Mouse (Mus musculus): Measurements from ENCODE around the gene Olfr1248.
"Not testable (repeated sequence)": the region's sequence is repeated elsewhere in the genome, so short reads cannot be mapped to it uniquely, and the experiment has no call there.

Olfr1248 gene

GRCm38 (mm10) chr2:89618145-89618544 lies at the start of gene Olfr1248:
Gene Olfr1248, minus strand, starts transcription at chr2:89618245.
- not testable (repeated sequence) for DNase-seq (ENCODE audit: low spot score in 2 of 2)

GRCm38 (mm10) chr2:89661367-89661766 lies 43.3 kb upstream of the Olfr1248 start, which contains the start of gene Olfr1250:
Gene Olfr1250, minus strand, starts transcription at chr2:89661467.
- DNase-seq (ENCODE audit: low spot score in 2 of 2) = no peak

- no peak for DNase-seq (ENCODE audit: low spot score in 2 of 2)
Measured at GRCm38 (mm10) chr2:89634883-89635282, 16.8 kb upstream of the Olfr1248 start, which contains the start of gene Olfr1249. Gene Olfr1249, minus strand, starts transcription at chr2:89634983.

GRCm38 (mm10) chr2:89614030-89614429 lies 4.0 kb downstream of the Olfr1248 start, which contains the start of gene Olfr1247:
Gene Olfr1247, minus strand, starts transcription at chr2:89614130.
- no peak for DNase-seq (ENCODE audit: low spot score in 2 of 2)

- DNase-seq (ENCODE audit: low spot score in 2 of 2) = no peak
Measured at GRCm38 (mm10) chr2:89593057-89593456, 25.0 kb downstream of the Olfr1248 start, which contains the start of gene Olfr1246. Gene Olfr1246, minus strand, starts transcription at chr2:89593157.

GRCm38 (mm10) chr2:89578347-89578746 lies 39.7 kb downstream of the Olfr1248 start, which contains the start of gene Olfr1245:
Gene Olfr1245, minus strand, starts transcription at chr2:89578447.
- DNase-seq (ENCODE audit: low spot score in 2 of 2) = no peak
